Mouse (Mus musculus) 3134 (cell line): Measurements from ENCODE around the gene Gm49333.
"Not testable (repeated sequence)": the region's sequence is repeated elsewhere in the genome, so short reads cannot be mapped to it uniquely, and the experiment has no call there.

Source experiments
- DNase-seq: peaks from one replicate; pipeline ENCODE4 v3.0.0-alpha.2; 2011; ENCODE audit warnings: low spot score; ENCODE audit not compliant: insufficient read length; ENCODE audit errors: extremely low read depth

Gene Gm49333

GRCm38 (mm10) chr16:20621991-20622685, 10.7 kb downstream of the Gm49333 start:
- peak; percentile 92 for DNase-seq

GRCm38 (mm10) chr16:20623211-20623610, 11.8 kb downstream of the Gm49333 start:
- no peak for DNase-seq

DNA sequence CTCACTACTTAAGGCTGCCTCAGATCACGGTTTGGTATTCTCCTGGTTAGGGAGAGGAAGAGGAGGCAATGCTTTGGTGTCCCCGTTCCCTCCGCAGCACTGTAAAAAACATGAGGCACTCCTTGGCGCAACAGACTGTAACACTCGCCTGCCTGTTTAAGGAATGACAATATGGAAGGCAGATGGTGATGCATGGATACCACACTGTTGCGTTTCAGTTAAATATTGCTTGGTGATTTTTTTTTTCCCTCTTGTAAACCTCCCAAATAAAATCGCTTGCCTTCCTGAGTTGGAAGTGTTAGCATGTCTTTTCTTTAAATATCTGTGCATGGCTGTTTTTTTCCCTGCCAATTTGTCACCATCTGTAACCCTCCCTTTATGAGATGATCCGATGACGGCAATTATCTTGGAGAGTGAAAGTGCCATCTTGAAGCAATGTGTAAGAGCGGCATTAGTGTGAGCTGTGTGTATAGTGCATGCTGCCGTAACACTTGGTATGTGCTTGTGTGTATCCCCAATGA, 17.5 kb downstream of the Gm49333 start:
- no peak for DNase-seq

- DNase-seq, result no peak
These were observed 18.6 kb downstream of the Gm49333 start, which contains the start of gene Ece2 for GRCm38 (mm10) chr16:20629731-20630634. TSS of gene Ece2 (plus strand) at chr16:20629828.

DNA sequence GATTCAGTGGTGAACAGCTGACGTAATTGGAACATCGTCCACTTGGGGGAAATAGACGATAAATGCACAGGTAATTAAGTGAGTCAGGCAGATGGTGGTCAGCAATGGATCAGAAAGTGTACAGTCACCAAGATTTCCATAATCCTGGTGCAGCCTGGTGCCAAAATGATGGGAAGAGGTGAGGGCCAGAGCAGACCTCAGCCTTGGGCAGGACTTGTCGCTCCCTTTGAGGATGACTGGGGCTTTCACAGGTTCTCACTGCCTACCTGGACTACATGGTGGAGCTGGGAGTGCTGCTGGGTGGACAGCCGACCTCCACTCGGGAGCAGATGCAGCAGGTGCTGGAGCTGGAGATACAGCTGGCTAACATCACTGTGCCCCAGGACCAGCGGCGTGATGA, 26.0 kb downstream of the Gm49333 start:
- DNase-seq, result no peak

DNA sequence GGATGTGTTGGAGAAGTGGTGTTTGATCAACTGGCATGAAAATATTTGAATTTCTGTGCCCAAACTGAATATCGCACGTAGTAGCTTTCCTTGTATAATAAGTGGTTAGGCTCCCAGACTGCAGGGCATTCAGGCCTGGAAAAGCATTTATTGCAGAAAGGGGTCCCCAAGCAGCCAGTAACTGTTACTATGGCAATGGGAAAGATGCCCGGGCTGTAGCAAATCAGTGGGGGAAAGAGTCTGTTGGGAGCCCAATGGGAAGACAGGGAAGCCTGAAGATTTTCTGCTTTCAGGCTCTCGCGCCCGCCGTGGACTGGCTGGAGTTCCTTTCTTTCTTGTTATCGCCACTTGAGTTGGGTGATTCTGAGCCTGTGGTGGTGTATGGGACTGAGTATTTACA, 27.0 kb downstream of the Gm49333 start:
- no peak for DNase-seq

GRCm38 (mm10) chr16:20642161-20642560, 30.8 kb downstream of the Gm49333 start:
- peak; percentile 51 for DNase-seq

DNA sequence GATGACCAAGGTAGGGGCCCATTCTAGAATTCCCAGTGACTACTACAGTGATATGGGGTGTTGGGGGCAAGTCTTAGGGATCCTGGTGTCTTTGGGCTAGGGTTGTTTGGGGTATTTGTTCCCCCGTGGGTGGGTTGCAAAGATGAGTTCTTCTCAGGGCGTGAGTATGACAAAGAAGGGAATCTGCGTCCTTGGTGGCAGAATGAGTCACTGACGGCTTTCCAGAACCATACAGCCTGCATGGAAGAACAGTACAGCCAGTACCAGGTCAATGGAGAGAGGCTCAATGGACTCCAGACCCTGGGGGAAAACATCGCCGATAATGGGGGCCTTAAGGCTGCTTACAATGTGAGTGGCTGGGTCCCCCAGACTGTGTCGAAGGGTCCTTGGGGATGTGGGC, 32.5 kb downstream of the Gm49333 start:
- DNase-seq, result no peak

GRCm38 (mm10) chr16:20651076-20651946, 39.9 kb downstream of the Gm49333 start, which contains the start of gene Psmd2:
TSS of gene Psmd2 (plus strand) at chr16:20651652.
- DNase-seq, result peak; percentile 95

- DNase-seq, result no peak
These were observed 40.5 kb downstream of the Gm49333 start for GRCm38 (mm10) chr16:20651947-20652310.

- no peak for DNase-seq
These were observed 41.9 kb downstream of the Gm49333 start for GRCm38 (mm10) chr16:20653315-20653714.

DNA sequence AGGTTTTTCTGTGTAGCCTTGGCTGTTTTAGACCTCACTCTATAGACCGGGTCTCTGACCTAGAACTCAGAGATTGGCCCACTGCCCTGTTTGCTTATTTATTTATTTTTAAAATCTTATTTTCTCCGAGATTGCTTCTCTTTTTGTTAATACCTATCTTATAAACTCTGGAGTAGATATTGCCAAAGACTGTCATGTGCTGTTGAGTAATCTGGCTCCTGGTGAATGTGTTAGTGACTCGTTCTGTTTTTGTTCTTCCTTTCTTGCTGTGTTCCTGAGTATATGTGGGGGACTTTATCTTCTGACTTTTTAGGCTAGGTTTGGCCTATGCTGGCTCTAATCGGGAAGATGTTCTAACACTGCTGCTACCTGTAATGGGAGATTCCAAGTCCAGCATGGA, 46.3 kb downstream of the Gm49333 start:
- no peak for DNase-seq

DNA sequence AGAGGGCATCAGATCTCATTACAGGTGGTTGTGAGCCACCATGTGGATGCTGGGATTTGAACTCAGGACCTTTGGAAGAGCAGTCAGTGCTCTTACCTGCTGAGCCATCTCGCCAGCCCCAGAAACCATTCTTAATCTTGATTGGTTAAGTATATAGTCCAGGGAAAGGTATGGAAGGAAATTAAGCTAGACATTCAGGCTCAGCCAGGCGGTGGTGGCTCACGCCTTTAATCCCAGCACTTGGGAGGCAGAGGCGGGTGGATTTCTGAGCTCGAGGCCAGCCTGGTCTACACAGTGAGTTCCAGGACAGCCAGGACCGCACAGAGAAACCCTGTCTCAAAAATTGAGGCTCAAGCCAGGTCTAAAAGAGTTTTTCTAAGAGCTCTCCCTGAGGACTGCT, 56.6 kb downstream of the Gm49333 start, which contains the start of gene Eif4g1:
TSS of gene Eif4g1 (plus strand) at position 301 of the 400 bp plus-strand sequence.
- DNase-seq, result not testable (repeated sequence)

- DNase-seq, result no peak
These were observed 58.9 kb downstream of the Gm49333 start for GRCm38 (mm10) chr16:20670291-20670690.

- DNase-seq, result peak; percentile 40
These were observed 60.5 kb downstream of the Gm49333 start for GRCm38 (mm10) chr16:20671886-20672285.

- DNase-seq, result peak; percentile 99
These were observed 61.1 kb downstream of the Gm49333 start for GRCm38 (mm10) chr16:20672500-20672902.

DNA sequence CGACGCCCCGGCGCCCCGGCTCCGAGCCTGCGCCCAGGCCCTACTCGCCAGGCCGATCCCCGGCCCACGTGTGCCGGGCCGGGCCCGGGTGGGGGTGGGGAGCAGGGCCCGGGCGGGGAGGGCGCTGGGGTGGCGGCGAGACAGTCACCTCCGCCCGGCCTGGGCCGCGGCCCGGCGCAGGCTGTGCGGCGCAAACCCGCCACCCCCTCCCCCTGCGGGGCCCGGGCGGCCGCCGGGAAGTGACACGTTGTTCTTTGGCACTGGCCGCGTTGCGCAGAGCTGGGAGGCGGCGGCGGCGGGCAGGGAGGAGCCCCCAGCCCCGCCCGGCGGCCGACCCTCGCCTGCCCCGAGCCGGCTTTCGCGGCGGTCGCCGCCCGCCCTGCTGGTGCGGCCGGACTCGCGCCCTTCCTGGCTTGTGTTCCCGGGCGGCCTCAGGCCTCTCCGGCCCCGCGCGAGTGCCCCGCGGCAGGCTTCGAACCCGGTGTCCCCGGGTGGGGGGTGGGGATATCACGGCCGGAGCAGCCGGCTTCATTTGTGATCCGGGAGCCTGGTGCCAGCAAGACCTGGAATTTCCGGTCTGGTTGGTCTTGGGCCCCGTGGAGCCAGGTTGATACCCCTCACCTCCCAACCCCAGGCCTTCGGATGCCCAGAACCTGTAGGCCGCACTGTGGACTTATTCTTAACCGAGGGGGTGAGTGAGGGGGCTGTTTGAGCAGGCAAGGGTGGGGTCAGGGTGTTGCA, 61.7 kb downstream of the Gm49333 start:
- peak; percentile 65 for DNase-seq

GRCm38 (mm10) chr16:20673706-20674303, 62.4 kb downstream of the Gm49333 start:
- peak; percentile 44 for DNase-seq

- DNase-seq, result no peak
These were observed 63.8 kb downstream of the Gm49333 start for GRCm38 (mm10) chr16:20675213-20675612.
